Mouse (Mus musculus) cerebral cortex, adult 2 months (tissue): Measurements from ENCODE around the gene Txnrd2.

Source experiments
- WGBS: fragments of 180-500 bp; shearing (Covaris S2); methylation state at CpG from one replicate; pipeline ENCODE4 v1.1.7; 2018; 5-methylcytosine and 5-hydroxymethylcytosine counted together

The Txnrd2 gene

GRCm38 (mm10) chr16:18416837-18417236 lies 9.3 kb upstream of the Txnrd2 start:
- 61% methylated on average over 3 of the region's 3 CpGs for WGBS

GRCm38 (mm10) chr16:18417491-18417890 lies 8.7 kb upstream of the Txnrd2 start:
- WGBS, result 89% methylated on average over 5 of the region's 5 CpGs

GRCm38 (mm10) chr16:18418756-18419602 lies 7.2 kb upstream of the Txnrd2 start:
- WGBS, result 87% methylated on average over 4 of the region's 4 CpGs

GRCm38 (mm10) chr16:18419603-18420026 lies 6.6 kb upstream of the Txnrd2 start:
- 91% methylated on average over 1 of the region's 1 CpGs for WGBS

- WGBS, result 71% methylated on average over 3 of the region's 3 CpGs
Measured at GRCm38 (mm10) chr16:18420571-18420970, 5.6 kb upstream of the Txnrd2 start.

GRCm38 (mm10) chr16:18423203-18423914 lies 2.8 kb upstream of the Txnrd2 start:
- WGBS, result 84% methylated on average over 7 of the region's 7 CpGs

GRCm38 (mm10) chr16:18423915-18424265 lies 2.3 kb upstream of the Txnrd2 start:
- 72% methylated on average over 5 of the region's 5 CpGs for WGBS

GRCm38 (mm10) chr16:18424364-18425045 lies 1.7 kb upstream of the Txnrd2 start:
- 45% methylated on average over 11 of the region's 11 CpGs for WGBS

- WGBS, result 8% methylated on average over 10 of the region's 10 CpGs
Measured at GRCm38 (mm10) chr16:18425475-18426214, 539 bp upstream of the Txnrd2 start.

- WGBS, result 52% methylated on average over 5 of the region's 5 CpGs
Measured at GRCm38 (mm10) chr16:18426802-18427280, 657 bp downstream of the Txnrd2 start, which contains the start of gene Comt. Comt (minus strand) TSS chr16:18426852.

- 93% methylated on average over 5 of the region's 5 CpGs for WGBS
Measured at GRCm38 (mm10) chr16:18428011-18428515, 1.9 kb downstream of the Txnrd2 start.

- 90% methylated on average over 7 of the region's 7 CpGs for WGBS
Measured at GRCm38 (mm10) chr16:18428516-18429042, 2.4 kb downstream of the Txnrd2 start.

- WGBS, result 93% methylated on average over 8 of the region's 8 CpGs
Measured at GRCm38 (mm10) chr16:18429641-18430040, 3.5 kb downstream of the Txnrd2 start.

- WGBS, result 85% methylated on average over 8 of the region's 8 CpGs
Measured at GRCm38 (mm10) chr16:18430641-18431212, 4.5 kb downstream of the Txnrd2 start.

- 96% methylated on average over 5 of the region's 5 CpGs for WGBS
Measured at GRCm38 (mm10) chr16:18433341-18433920, 7.2 kb downstream of the Txnrd2 start.

- WGBS, result 90% methylated on average over 6 of the region's 6 CpGs
Measured at GRCm38 (mm10) chr16:18436128-18436527, 9.9 kb downstream of the Txnrd2 start.

- 11% methylated on average over 8 of the region's 8 CpGs for WGBS
Measured at GRCm38 (mm10) chr16:18443385-18443841, 17.2 kb downstream of the Txnrd2 start.

GRCm38 (mm10) chr16:18448104-18448503 lies 21.9 kb downstream of the Txnrd2 start:
- 80% methylated on average over 6 of the region's 6 CpGs for WGBS

GRCm38 (mm10) chr16:18449005-18449404 lies 22.8 kb downstream of the Txnrd2 start:
- WGBS, result 92% methylated on average over 4 of the region's 4 CpGs
